Mouse (Mus musculus): Measurements from ENCODE around the gene Ugt1a9.

- TF ChIP-seq CTCF (IDR thresholded peaks at IDR 0.05; ENCODE audit: low read depth, low read length) (no peak), EP300 (IDR thresholded peaks at IDR 0.05; ENCODE audit: insufficient read depth, low read depth, low read length) (no peak)
Observed at GRCm38 (mm10) chr1:88235894-88236415, 165.4 kb downstream of the Ugt1a9 start.

All from ES-Bruce4 (cell line).